Mouse (Mus musculus) heart, adult 2 months (tissue): Measurements from ENCODE around the gene Nr2f2. TPM values are rescaled to one million over a fixed set of nuclear protein-coding genes. Genes with fewer than 3 reads are reported as not detected.

Experiments
- DNase-seq, 2 experiments: peaks; one replicate each; pipeline ENCODE4 v3.0.0; 2021
- H3K27ac ChIP-seq: fragments of 200-600 bp; 2 replicates; pipeline ENCODE4 v1.8.1; 2022
- H3K27me3 ChIP-seq: fragments of 200-500 bp; 2 replicates; pipeline ENCODE4 v1.6.1; 2012; ENCODE audit warnings: mild to moderate bottlenecking, low read length, inconsistent platforms, mixed read lengths; ENCODE audit not compliant: control insufficient read depth, insufficient read depth
- H3K36me3 ChIP-seq: fragments of 200-500 bp; 2 replicates; pipeline ENCODE4 v1.6.1; 2012; ENCODE audit warnings: low read length, inconsistent platforms; ENCODE audit not compliant: control insufficient read depth, insufficient read depth
- H3K4me1 ChIP-seq: fragments of 200-500 bp; 2 replicates; pipeline ENCODE4 v1.6.1; 2011; ENCODE audit warnings: low read length; ENCODE audit not compliant: control insufficient read depth, insufficient read depth
- H3K4me3 ChIP-seq: fragments of 200-600 bp; 2 replicates; pipeline ENCODE4 v1.8.1; 2022
- H3K79me2 ChIP-seq: fragments of 200-500 bp; replicated peaks from 2 replicates; pipeline ENCODE4 v1.6.1; 2012; ENCODE audit warnings: mild to moderate bottlenecking, inconsistent platforms, low read length, moderate library complexity, mixed read lengths; ENCODE audit not compliant: control insufficient read depth, insufficient read depth
- H3K9ac ChIP-seq: fragments of 200-500 bp; 2 replicates; pipeline ENCODE4 v1.6.1; 2012; ENCODE audit warnings: low read depth, mild to moderate bottlenecking, control low read depth, inconsistent platforms, low read length, mixed read lengths
- CTCF ChIP-seq: fragments of 200-600 bp; IDR thresholded peaks from 2 replicates; pipeline ENCODE4 v1.8.1; 2022; ENCODE audit warnings: antibody characterized with exemption, mild to moderate bottlenecking, moderate library complexity
- EP300 ChIP-seq: fragments of 200-500 bp; IDR thresholded peaks from 2 replicates; pipeline ENCODE4 v1.6.1; 2011; ENCODE audit warnings: low read depth, low read length, control low read depth; ENCODE audit not compliant: insufficient read depth
- POLR2A ChIP-seq: fragments of 200-500 bp; IDR thresholded peaks from 2 replicates; pipeline ENCODE4 v1.6.1; 2011; ENCODE audit warnings: mild to moderate bottlenecking, low read depth, low read length, control low read depth; ENCODE audit not compliant: insufficient read depth
- WGBS: fragments of 180-500 bp; shearing (Covaris S2); methylation state at CpG from one replicate; pipeline ENCODE4 v1.1.7; 2018; 5-methylcytosine and 5-hydroxymethylcytosine counted together
- intact Hi-C: fragments of 180-260 bp; cut with DNase I; formaldehyde crosslinking; loops from one replicate; pipeline ENCODE4 v1.15.1; 2025
- long read RNA-seq: library from polyadenylated mRNA; stranded (forward); transcript quantifications from one replicate; pipeline ENCODE4 v2.0.0, GENCODE M21; 2021
- polyA plus RNA-seq: library from polyadenylated mRNA; depleted of rRNA; stranded (reverse); fragments of >200 nt; gene quantifications from 2 replicates; pipeline ENCODE4 v1.2.3, GENCODE M21; 2012; rRNA removed
- total RNA-seq, 2 experiments: library from RNA; stranded (reverse); gene quantifications; 2 replicates each; pipeline ENCODE4 v1.2.3; 2021

Nr2f2 gene
- 10 to 100 TPM; 16.4 to 18.8 TPM for total RNA-seq
- polyA plus RNA-seq: 22.9 and 39.3 TPM in 2 replicates
- long read RNA-seq, full-length matches to known transcripts: 6 of 13 reads
- long read RNA-seq, partial matches to known transcripts: 5 of 13 reads
- long read RNA-seq, other reads (novel, unspliced or antisense): 2 of 13 reads

DNA sequence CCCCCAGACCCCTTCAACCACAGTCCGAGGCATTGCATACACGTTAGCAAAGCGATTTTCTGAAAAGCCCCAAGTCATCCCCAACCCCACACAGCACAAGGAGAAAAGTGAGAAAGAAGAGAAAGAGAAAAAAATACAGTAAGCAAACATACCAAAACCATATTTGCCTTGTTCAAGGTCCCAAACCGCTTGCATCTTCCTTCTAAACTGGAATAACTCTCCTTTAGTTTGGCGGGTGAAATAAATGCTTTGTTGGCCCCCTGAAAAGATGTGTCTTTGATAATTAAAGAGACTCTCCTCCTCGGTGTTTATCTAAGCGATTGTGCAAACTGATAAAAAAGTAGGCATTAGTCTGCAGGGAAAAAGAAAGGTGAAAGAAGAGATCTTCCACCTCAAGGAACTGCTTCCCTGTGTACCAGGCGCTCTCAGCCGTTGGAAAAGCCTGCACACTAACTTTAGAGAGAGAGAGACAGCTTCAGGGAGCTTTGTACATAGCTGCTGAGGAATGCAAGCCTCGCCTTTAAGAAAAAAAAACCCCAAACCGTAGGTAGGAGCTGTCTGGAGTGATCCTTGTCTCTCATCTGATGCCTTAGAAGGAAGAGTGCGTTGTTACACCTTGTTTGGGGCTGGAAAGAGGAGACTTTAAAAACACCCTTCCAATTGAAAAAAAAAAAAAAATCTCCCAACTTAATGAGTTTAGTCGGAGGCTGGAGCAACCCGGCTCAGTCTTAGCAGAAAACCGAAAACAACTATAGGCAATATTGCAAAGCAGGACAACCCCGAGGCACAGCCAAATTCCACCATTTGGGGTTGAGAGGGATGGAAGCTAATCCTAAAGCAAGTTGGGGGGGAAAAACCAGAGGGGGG lies at the start of gene Nr2f2:
TSS of gene Nr2f2 (minus strand) at position 795 of the 867 bp plus-strand sequence.
- Histone ChIP-seq H3K9ac (peak within 1 kb of the TSS; percentile 58), H3K79me2 (no peaks in the 10 kb centered on the region), H3K36me3 (no peaks in the 10 kb centered on the region), H3K27ac (peak within 1 kb of the TSS; percentile 56), H3K4me1 (no peaks in the 10 kb centered on the region; the same call in 1 of the 2 replicates), H3K27me3 (peaks cover 17% of the 10 kb centered on the region), H3K4me3 (peak within 1 kb of the TSS; percentile 54)
- intact Hi-C loops: loop anchor here (5.0 to 10.0 kb wide), 6 partner anchors 34 to 1599 kb away; no protein-coding TSS in a partner anchor
- 12% methylated on average over 16 of the region's 16 CpGs for WGBS
- no peak for DNase-seq
- TF ChIP-seq CTCF (no peak), EP300 (no peak), POLR2A (0 out of 2 replicates have a peak, but pooled peaks have one; percentile 19)

DNA sequence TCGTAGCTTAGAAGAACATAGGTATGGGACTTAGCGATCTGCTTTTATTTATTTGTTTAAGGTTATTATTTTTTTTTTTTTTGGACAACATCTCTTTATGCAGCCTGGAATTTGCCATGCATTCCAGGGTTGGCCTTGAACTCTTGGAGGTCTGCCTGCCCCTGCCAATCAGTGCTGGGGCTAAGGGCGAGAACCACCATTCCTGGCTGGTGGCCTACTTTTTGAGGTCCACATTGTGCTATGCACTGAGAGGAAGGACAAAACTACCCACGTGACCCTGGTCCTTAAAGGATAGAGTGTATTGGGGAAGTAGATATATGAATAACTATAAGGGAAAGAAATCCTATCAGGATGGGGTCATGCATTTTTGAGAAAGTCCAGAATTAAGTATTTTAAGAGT lies 47.9 kb upstream of the Nr2f2 start:
- peaks cover 2% of the 10 kb centered on the region; the same call in 1 of the 2 replicates for H3K36me3 ChIP-seq
- H3K27me3 ChIP-seq: no peaks in the 10 kb centered on the region
- 88% methylated on average over 4 of the region's 4 CpGs for WGBS
- no peak overlapping the region for H3K9ac ChIP-seq
- H3K4me1 ChIP-seq: peaks cover 6% of the 10 kb centered on the region; the same call in 1 of the 2 replicates
- no peaks in the 10 kb centered on the region for H3K79me2 ChIP-seq
- intact Hi-C loops: no loop called here
- no peak for DNase-seq
- H3K4me3 ChIP-seq: no peak overlapping the region
- no peak overlapping the region for H3K27ac ChIP-seq
- TF ChIP-seq POLR2A: no peak
- no peak for TF ChIP-seq EP300

DNA sequence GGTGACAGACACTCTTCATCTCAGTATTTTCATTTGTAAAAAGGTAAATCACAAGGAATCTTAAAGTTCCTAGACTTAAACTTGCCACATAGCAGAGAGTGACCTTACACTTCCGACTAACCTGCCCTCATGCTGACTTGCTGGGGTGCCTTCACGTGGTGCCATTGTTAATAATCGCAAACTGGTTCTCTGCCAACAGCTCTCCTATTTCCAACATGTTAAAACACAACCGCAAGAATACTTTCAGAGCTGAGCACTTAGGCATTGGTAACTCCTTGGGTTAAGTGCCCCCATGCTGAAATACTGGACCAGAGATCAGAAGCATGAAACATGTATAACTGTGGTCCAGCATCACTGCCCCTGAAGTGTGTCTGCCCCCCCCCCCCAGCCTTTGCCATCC lies 47.1 kb upstream of the Nr2f2 start:
- H3K36me3 ChIP-seq: peaks cover 4% of the 10 kb centered on the region; the same call in 1 of the 2 replicates
- no peak for TF ChIP-seq CTCF
- H3K27ac ChIP-seq: no peak overlapping the region
- no peaks in the 10 kb centered on the region for H3K79me2 ChIP-seq
- no peaks in the 10 kb centered on the region for H3K27me3 ChIP-seq
- no peak for DNase-seq
- 80% methylated on average over 4 of the region's 4 CpGs for WGBS
- peaks cover 6% of the 10 kb centered on the region; the same call in 1 of the 2 replicates for H3K4me1 ChIP-seq
- intact Hi-C loops: no loop called here
- no peak overlapping the region for H3K4me3 ChIP-seq
- no peak overlapping the region for H3K9ac ChIP-seq

DNA sequence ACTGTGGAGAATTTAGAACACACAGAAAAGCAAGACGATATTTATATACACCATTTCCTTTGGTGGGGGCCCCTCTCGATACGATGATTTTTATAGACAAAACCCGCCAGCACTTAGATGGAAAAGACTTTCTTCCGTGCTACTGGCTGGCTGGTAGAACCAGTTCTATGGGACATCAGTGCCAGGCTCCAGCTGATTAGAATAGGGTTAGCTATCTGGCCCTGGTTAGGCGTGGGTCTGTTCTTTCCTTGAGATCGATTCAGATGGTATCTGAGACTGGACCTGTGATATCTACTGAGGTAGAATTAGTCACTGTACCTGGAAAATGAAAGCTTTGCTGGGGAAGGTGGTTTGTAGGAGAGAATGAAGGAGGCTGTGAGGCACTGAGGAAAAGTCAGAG lies 46.4 kb upstream of the Nr2f2 start:
- WGBS: 90% methylated on average over 7 of the region's 7 CpGs

DNA sequence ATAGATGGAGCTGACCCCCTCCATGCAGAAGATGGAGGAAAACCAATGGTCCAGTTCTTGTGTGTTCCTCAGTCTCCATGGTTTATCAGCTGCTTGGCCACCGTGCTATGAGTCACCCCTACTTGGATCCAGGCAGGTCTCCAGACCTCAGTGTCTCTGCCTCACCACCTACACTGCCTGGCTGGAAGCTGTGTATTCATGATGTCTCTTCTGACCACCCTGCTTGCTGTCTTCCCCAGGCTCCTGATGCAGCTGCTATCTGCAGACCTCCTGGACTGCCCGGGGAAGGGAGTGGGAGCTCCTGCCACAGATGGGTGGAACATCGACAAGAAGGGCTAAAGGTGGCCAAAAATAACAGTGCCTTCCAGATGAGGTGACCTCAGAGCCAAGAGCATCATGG lies 43.8 kb upstream of the Nr2f2 start:
- Histone ChIP-seq H3K4me3 (no peak overlapping the region), H3K4me1 (peaks cover 6% of the 10 kb centered on the region; the same call in 1 of the 2 replicates), H3K36me3 (peaks cover 4% of the 10 kb centered on the region; the same call in 1 of the 2 replicates), H3K9ac (no peak overlapping the region), H3K27ac (peak overlapping the region; percentile 79), H3K27me3 (no peaks in the 10 kb centered on the region), H3K79me2 (no peaks in the 10 kb centered on the region)
- DNase-seq: no peak
- intact Hi-C loops: no loop called here
- WGBS: 30% methylated on average over 3 of the region's 3 CpGs
- TF ChIP-seq EP300 (no peak), CTCF (no peak), POLR2A (no peak)

More for the DNA sequence above, 46.4 kb upstream of the Nr2f2 start:
- TF ChIP-seq POLR2A: no peak
- no peak for TF ChIP-seq CTCF
- TF ChIP-seq EP300: no peak
- no peak for DNase-seq
- intact Hi-C loops: no loop called here
- Histone ChIP-seq H3K4me3 (no peak overlapping the region), H3K36me3 (peaks cover 4% of the 10 kb centered on the region; the same call in 1 of the 2 replicates), H3K27ac (no peak overlapping the region), H3K79me2 (no peaks in the 10 kb centered on the region), H3K9ac (no peak overlapping the region), H3K4me1 (peaks cover 6% of the 10 kb centered on the region; the same call in 1 of the 2 replicates), H3K27me3 (no peaks in the 10 kb centered on the region)

DNA sequence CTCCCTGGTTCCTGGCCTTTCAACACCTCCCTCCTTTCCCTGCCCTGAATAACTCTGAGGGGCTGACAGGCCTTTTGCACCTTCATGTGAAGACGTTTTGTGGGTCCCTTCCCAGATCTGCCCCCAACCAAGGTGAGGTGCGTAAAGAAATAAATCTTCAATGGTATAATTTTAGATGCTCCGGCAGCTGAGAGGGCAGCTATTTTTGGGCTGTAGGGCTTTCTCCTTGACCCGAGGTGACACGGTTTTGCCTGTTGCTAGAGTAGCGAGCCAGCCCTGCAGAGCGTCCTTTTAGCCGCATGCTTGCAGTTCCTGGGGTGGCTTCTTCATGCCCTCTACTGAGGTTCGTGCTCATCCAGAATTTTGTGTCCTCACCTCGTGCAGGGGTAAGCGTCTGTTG lies 43.4 kb upstream of the Nr2f2 start:
- Histone ChIP-seq H3K27ac (peak overlapping the region; percentile 79), H3K4me3 (no peak overlapping the region), H3K9ac (no peak overlapping the region), H3K4me1 (peaks cover 6% of the 10 kb centered on the region; the same call in 1 of the 2 replicates), H3K36me3 (peaks cover 4% of the 10 kb centered on the region; the same call in 1 of the 2 replicates), H3K27me3 (no peaks in the 10 kb centered on the region), H3K79me2 (no peaks in the 10 kb centered on the region)
- intact Hi-C loops: no loop called here
- peak; percentile 42 to 66 for DNase-seq
- 48% methylated on average over 11 of the region's 11 CpGs for WGBS
- TF ChIP-seq CTCF (no peak), POLR2A (0 out of 2 replicates have a peak, but pooled peaks have one; percentile 16), EP300 (0 out of 2 replicates have a peak, but pooled peaks have one; percentile 29)
